Mouse (Mus musculus) midbrain, embryonic 16.5 days (tissue): ENCODE data around the gene Ubr2. TPM values are rescaled to one million over a fixed set of nuclear protein-coding genes. Genes with fewer than 3 reads are reported as not detected.

ENCODE experiments used
- ATAC-seq: fragments of 200-750 bp; cut with Nextera tagmentation; 2 replicates; pipeline ENCODE4 v1.8.0; 2017; ENCODE audit warnings: moderate TSS enrichment
- H3K27ac ChIP-seq: fragments of 300-500 bp; sonication (generic); 2 replicates; pipeline ENCODE4 v1.5.1; 2014; ENCODE audit warnings: mild to moderate bottlenecking, low read length, mixed read lengths
- H3K27me3 ChIP-seq: fragments of 300-500 bp; sonication (generic); 2 replicates; pipeline ENCODE4 v1.6.1; 2014; ENCODE audit warnings: low read depth, low read length, mixed read lengths; ENCODE audit not compliant: control insufficient read depth, insufficient read depth
- H3K36me3 ChIP-seq: fragments of 300-500 bp; sonication (generic); 2 replicates; pipeline ENCODE4 v1.6.1; 2014; ENCODE audit warnings: mild to moderate bottlenecking, low read length, moderate library complexity, mixed read lengths; ENCODE audit not compliant: control insufficient read depth, insufficient read depth
- H3K4me1 ChIP-seq: fragments of 300-500 bp; sonication (generic); 2 replicates; pipeline ENCODE4 v1.6.1; 2014; ENCODE audit warnings: mild to moderate bottlenecking, low read length, mixed read lengths; ENCODE audit not compliant: control insufficient read depth, insufficient read depth
- H3K4me2 ChIP-seq: fragments of 300-500 bp; sonication (generic); 2 replicates; pipeline ENCODE4 v1.6.1; 2014; ENCODE audit warnings: mild to moderate bottlenecking, low read length, mixed read lengths
- H3K4me3 ChIP-seq: fragments of 300-500 bp; sonication (generic); 2 replicates; pipeline ENCODE4 v1.5.1; 2014; ENCODE audit warnings: low read depth, mild to moderate bottlenecking, low read length, moderate library complexity, mixed read lengths
- H3K9ac ChIP-seq: fragments of 300-500 bp; sonication (generic); 2 replicates; pipeline ENCODE4 v1.6.1; 2014; ENCODE audit warnings: low read depth, low read length, mixed read lengths
- H3K9me3 ChIP-seq: fragments of 300-500 bp; sonication (generic); replicated peaks from 2 replicates; pipeline ENCODE4 v1.6.1; 2014; ENCODE audit warnings: mild to moderate bottlenecking, low read length, mixed read lengths; ENCODE audit not compliant: control insufficient read depth, poor library complexity, severe bottlenecking
- WGBS: fragments of 180-500 bp; shearing (Covaris S2); extraction: QIAGEN DNeasy Blood & Tissue Kit; methylation state at CpG from one replicate; pipeline ENCODE4 v1.1.7; 2014; 5-methylcytosine and 5-hydroxymethylcytosine counted together
- polyA plus RNA-seq: library from polyadenylated mRNA; unstranded; fragments of >200 nt; fragmentation: Nextera tagmentation; extraction: Ambion mirVana; gene quantifications from 2 replicates; pipeline ENCODE4 v1.2.1, GENCODE M21; 2015

Ubr2 gene
- polyA plus RNA-seq, 1 experiment from 2014 or later: 14.3 TPM

DNA sequence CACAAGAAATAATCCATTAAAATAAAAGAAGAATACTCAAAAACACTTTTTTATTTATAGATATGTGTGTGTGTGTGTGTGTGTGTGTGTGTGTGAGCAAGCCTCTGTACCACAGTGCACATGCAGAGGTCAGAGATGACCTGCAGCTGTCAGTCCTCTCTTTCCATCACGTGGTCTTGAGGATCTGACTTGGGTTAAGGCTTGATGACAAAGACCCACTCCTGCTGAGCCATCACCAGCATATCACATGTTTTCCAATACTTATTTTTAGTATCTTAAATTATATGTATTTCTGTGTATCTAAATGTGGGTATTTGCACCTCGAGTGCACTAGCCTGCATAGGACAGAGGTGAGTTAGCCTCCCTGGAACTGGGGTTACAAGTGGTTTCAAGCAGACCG is 14.7 kb downstream of the Ubr2 start:
- Histone ChIP-seq H3K4me2 (no peak overlapping the region), H3K4me3 (no peak overlapping the region), H3K4me1 (no peaks in the 10 kb centered on the region), H3K27me3 (no peaks in the 10 kb centered on the region), H3K9me3 (no peaks in the 10 kb centered on the region), H3K9ac (no peak overlapping the region), H3K27ac (no peak overlapping the region), H3K36me3 (peaks cover 19% of the 10 kb centered on the region)
- WGBS: 89% methylated on average over 3 of the region's 3 CpGs
- ATAC-seq: no peak

DNA sequence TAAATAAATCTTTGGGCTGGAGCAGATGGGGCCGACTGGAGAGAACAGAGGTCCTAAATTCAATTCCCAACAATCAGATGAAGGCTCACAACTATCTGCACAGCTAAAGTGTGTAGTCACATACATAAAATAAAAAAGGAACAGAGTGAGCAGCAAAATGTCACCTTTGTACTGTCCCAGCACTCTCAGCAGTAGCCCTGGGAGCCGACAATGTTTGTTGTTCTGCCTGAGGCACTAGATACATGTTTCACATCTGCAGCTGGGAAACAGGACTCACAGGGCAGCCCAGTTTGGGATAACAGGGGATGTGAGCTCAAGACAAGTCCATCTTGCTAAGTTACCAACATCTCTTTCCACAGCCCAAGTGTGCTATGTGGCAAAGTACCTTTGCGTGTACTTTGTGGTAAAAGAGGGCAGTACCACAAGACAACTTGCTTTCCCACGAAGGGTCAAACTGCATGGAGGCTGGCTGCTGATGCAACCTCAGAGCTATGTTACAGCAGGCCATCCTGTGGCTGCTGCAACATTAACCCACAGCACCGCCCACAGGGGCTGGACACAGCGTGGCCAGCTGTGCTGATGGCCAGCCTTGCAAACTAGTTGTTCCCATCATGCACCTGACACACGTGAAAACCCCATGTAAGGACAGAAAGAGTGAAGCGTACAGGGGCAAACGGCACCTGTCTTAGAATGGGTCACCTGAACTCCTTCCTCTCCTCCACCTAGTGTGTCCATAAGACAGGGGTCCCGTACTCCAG is 15.5 kb downstream of the Ubr2 start:
- Histone ChIP-seq H3K4me1 (no peaks in the 10 kb centered on the region), H3K4me3 (no peak overlapping the region), H3K9ac (no peak overlapping the region), H3K27me3 (no peaks in the 10 kb centered on the region), H3K4me2 (no peak overlapping the region), H3K9me3 (no peaks in the 10 kb centered on the region), H3K27ac (no peak overlapping the region), H3K36me3 (peaks cover 22% of the 10 kb centered on the region)
- 87% methylated on average over 10 of the region's 10 CpGs for WGBS
- ATAC-seq: no peak

DNA sequence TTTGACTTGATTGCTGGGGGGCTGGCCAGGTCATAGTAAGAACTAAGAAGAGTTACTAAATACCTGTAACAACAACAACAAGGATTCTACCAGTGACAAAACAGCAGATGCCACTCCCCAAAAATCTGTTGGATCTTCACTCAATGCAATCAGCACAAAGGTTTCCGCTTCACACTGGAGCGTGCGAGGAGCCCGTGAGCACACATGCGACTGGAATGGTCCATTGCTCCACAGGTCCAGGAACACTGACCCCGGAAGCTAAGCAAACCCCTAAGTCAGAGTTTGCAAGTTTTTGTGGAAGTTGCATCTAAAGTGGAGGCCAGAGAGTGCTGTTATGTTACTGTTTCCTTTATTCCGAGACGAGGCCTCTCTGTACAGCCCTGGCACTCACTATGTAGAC is 16.7 kb downstream of the Ubr2 start:
- WGBS: 95% methylated on average over 8 of the region's 8 CpGs
- Histone ChIP-seq H3K36me3 (peaks cover 19% of the 10 kb centered on the region), H3K4me3 (no peak overlapping the region), H3K9ac (no peak overlapping the region), H3K9me3 (no peaks in the 10 kb centered on the region), H3K4me2 (no peak overlapping the region), H3K4me1 (no peaks in the 10 kb centered on the region), H3K27ac (no peak overlapping the region), H3K27me3 (no peaks in the 10 kb centered on the region)
- ATAC-seq: no peak

DNA sequence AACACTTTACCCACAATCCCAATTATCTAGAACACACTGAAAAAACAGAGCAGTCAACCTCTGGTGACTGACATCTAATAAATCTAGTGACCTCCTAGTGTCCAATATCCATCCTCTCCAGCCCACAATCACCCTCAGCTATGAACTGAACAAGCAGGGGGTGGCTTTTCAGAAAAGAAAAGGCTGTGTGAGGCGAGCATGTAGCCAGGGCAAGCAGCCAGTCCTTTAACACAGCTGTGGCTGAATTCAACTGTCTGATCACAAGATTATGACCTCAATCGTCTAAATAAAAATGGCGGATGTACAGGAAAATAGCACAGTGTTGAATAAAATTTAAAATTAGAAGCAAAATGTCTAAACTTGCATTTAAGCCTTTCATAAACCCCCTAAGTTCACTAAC is 22.7 kb downstream of the Ubr2 start:
- no peak overlapping the region for H3K27ac ChIP-seq
- H3K9me3 ChIP-seq: no peaks in the 10 kb centered on the region
- H3K4me2 ChIP-seq: no peak overlapping the region
- H3K9ac ChIP-seq: no peak overlapping the region
- H3K4me3 ChIP-seq: no peak overlapping the region
- no peaks in the 10 kb centered on the region for H3K27me3 ChIP-seq
- no peaks in the 10 kb centered on the region for H3K4me1 ChIP-seq
- 77% methylated on average over 3 of the region's 3 CpGs for WGBS
- ATAC-seq: no peak
- peaks cover 31% of the 10 kb centered on the region for H3K36me3 ChIP-seq

DNA sequence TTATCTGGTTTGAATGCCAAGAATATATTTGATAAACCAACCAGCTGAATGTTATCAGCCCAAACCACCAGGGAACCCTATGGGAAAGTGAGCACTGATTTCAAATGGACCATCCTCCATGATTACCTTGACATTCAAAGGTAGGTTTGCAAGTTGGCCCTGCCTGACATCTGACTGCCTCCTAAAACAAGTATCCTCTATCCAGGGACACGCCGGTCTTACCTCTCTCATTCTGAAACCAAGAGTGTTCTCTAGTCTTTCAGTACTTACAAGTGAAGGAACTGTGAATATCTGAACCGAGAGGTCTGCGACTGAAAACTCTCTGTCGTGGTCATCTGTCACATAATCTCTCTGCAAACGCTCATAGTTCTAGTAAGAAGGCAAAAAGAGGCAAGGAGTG is 30.3 kb downstream of the Ubr2 start:
- Histone ChIP-seq H3K27ac (no peak overlapping the region), H3K36me3 (peaks cover 60% of the 10 kb centered on the region), H3K4me1 (no peaks in the 10 kb centered on the region), H3K9me3 (no peaks in the 10 kb centered on the region), H3K9ac (no peak overlapping the region), H3K4me3 (no peak overlapping the region), H3K4me2 (no peak overlapping the region), H3K27me3 (no peaks in the 10 kb centered on the region)
- 93% methylated on average over 6 of the region's 6 CpGs for WGBS
- ATAC-seq: no peak

DNA sequence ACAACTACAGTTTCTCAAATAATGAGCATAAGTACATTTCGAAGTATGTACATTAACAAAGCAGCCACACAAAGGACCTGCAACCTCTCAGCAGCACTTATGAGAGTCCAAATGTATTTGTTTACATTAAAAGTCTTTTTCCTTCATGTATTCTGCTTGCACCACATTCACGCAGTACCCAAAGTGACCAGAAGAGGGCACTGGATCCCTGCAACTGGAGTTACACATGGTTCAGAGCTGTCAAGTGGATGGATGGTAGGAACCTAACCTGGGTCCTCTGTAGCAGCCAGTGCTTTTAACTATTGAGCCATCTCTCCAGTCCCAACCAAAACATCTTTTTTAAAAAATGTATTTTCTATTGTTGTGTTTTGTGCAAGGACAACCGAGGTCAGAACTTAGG is 35.2 kb downstream of the Ubr2 start:
- H3K4me1 ChIP-seq: no peaks in the 10 kb centered on the region
- no peak overlapping the region for H3K4me2 ChIP-seq
- no peak overlapping the region for H3K9ac ChIP-seq
- H3K36me3 ChIP-seq: peaks cover 68% of the 10 kb centered on the region
- H3K27me3 ChIP-seq: no peaks in the 10 kb centered on the region
- no peak for ATAC-seq
- 63% methylated on average over 3 of the region's 3 CpGs for WGBS
- no peak overlapping the region for H3K27ac ChIP-seq
- no peak overlapping the region for H3K4me3 ChIP-seq
- no peaks in the 10 kb centered on the region for H3K9me3 ChIP-seq

DNA sequence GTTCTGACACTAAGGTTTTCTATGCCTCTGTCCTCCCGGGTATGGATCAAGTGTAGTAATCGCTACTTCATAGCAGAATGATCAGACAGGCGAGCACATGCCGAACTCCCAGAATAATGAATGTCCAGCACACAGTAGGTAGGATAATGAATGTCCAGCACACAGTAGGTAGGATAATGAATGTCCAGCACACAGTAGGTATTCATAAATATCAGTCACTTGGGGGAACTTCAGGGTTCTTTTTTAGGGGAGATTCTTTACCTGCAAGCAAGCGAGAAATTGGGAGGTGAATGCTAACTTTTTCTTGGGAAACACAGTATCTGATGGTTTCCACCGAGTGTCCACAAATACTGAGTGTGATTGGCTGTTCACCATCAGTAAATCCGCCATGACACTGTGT is 37.8 kb downstream of the Ubr2 start:
- Histone ChIP-seq H3K9ac (no peak overlapping the region), H3K36me3 (peaks cover 69% of the 10 kb centered on the region), H3K27me3 (no peaks in the 10 kb centered on the region), H3K4me3 (no peak overlapping the region), H3K4me1 (no peaks in the 10 kb centered on the region), H3K27ac (no peak overlapping the region), H3K4me2 (no peak overlapping the region), H3K9me3 (no peaks in the 10 kb centered on the region)
- WGBS: 95% methylated on average over 7 of the region's 7 CpGs
- no peak for ATAC-seq

DNA sequence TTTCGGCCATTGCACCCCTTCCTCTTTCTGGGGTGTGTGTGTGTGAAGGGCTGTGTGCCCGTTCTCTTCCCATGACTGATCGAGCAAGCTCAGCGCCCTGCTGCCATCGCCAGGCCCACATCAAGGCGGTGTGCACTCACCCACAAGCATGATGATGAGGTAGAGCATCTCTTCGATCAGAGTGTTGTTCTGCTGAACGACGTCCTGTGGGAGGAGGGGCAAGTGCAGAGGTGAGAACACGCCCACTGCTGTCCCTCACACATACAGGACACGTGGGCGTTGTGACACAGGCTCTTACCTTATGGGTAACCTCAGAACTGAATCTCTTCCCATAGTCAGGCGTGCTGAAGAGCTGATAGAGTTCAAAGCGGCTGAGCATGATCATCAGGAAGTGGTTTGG is 43.5 kb downstream of the Ubr2 start:
- H3K9ac ChIP-seq: no peak overlapping the region
- H3K27me3 ChIP-seq: no peaks in the 10 kb centered on the region
- H3K9me3 ChIP-seq: no peaks in the 10 kb centered on the region
- no peak overlapping the region for H3K4me3 ChIP-seq
- no peak overlapping the region for H3K4me2 ChIP-seq
- H3K36me3 ChIP-seq: peaks cover 63% of the 10 kb centered on the region
- no peak overlapping the region for H3K27ac ChIP-seq
- no peaks in the 10 kb centered on the region for H3K4me1 ChIP-seq
- WGBS: 93% methylated on average over 14 of the region's 14 CpGs
- no peak for ATAC-seq

DNA sequence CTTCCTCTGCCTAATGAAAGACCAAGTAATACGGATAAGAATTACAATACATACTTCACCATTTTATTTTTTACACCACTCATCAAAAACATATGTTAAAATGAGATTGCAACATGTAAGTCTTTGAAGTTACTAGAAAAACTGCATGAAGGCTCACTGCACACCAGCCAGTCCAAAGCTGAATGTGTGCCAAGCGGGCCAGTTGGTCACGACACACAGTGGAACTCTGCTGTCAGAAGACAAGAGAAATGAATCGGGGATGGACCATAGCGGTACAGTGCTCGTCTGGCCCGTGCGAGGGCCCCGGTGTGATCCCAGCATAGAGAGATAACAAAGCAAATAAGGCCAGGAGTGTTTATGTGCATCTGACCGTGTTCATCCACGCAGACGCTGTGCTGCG is 47.2 kb downstream of the Ubr2 start:
- no peak overlapping the region for H3K9ac ChIP-seq
- no peak for ATAC-seq

More for the DNA sequence above, 47.2 kb downstream of the Ubr2 start:
- H3K27ac ChIP-seq: no peak overlapping the region
- no peak overlapping the region for H3K4me2 ChIP-seq
- H3K36me3 ChIP-seq: peaks cover 60% of the 10 kb centered on the region
- no peaks in the 10 kb centered on the region for H3K27me3 ChIP-seq
- 94% methylated on average over 13 of the region's 13 CpGs for WGBS
- H3K4me3 ChIP-seq: no peak overlapping the region
- H3K9me3 ChIP-seq: no peaks in the 10 kb centered on the region
- H3K4me1 ChIP-seq: no peaks in the 10 kb centered on the region
